Mouse (Mus musculus) midbrain, embryonic 12.5 days (tissue): ENCODE results near the gene Sphkap. TPM values are rescaled to one million over a fixed set of nuclear protein-coding genes. Genes with fewer than 3 reads are reported as not detected.

Experiments
- ATAC-seq: fragments of 200-750 bp; cut with Nextera tagmentation; 2 replicates; pipeline ENCODE4 v1.8.0; 2017; ENCODE audit warnings: low read depth, moderate TSS enrichment, moderate library complexity; ENCODE audit not compliant: low FRiP score
- H3K27ac ChIP-seq: fragments of 300-500 bp; sonication (generic); replicated peaks from 2 replicates; pipeline ENCODE4 v1.5.1; 2016; ENCODE audit warnings: mild to moderate bottlenecking
- H3K27me3 ChIP-seq: fragments of 300-500 bp; sonication (generic); 2 replicates; pipeline ENCODE4 v1.6.1; 2016; ENCODE audit warnings: mild to moderate bottlenecking
- H3K36me3 ChIP-seq: fragments of 300-500 bp; sonication (generic); 2 replicates; pipeline ENCODE4 v1.6.1; 2016
- H3K4me1 ChIP-seq: fragments of 300-500 bp; sonication (generic); 2 replicates; pipeline ENCODE4 v1.6.1; 2016
- H3K4me2 ChIP-seq: fragments of 300-500 bp; sonication (generic); replicated peaks from 2 replicates; pipeline ENCODE4 v1.6.1; 2016; ENCODE audit warnings: mild to moderate bottlenecking, moderate library complexity
- H3K4me3 ChIP-seq: fragments of 300-500 bp; sonication (generic); 2 replicates; pipeline ENCODE4 v1.5.1; 2016; ENCODE audit warnings: mild to moderate bottlenecking
- H3K9ac ChIP-seq: fragments of 300-500 bp; sonication (generic); replicated peaks from 2 replicates; pipeline ENCODE4 v1.6.1; 2016; ENCODE audit warnings: mild to moderate bottlenecking, moderate library complexity
- H3K9me3 ChIP-seq: fragments of 300-500 bp; sonication (generic); 2 replicates; pipeline ENCODE4 v1.6.1; 2016; ENCODE audit warnings: mild to moderate bottlenecking
- WGBS: fragments of 180-500 bp; shearing (Covaris S2); methylation state at CpG from one replicate; pipeline ENCODE4 v1.1.7; 2016; 5-methylcytosine and 5-hydroxymethylcytosine counted together
- polyA plus RNA-seq: library from polyadenylated mRNA; unstranded; fragments of >200 nt; fragmentation: Nextera tagmentation; extraction: Ambion mirVana; gene quantifications from 2 replicates; pipeline ENCODE4 v1.2.1, GENCODE M21; 2016

Gene Sphkap
- polyA plus RNA-seq, 1 experiment from 2014 or later, result 1.7 TPM

DNA sequence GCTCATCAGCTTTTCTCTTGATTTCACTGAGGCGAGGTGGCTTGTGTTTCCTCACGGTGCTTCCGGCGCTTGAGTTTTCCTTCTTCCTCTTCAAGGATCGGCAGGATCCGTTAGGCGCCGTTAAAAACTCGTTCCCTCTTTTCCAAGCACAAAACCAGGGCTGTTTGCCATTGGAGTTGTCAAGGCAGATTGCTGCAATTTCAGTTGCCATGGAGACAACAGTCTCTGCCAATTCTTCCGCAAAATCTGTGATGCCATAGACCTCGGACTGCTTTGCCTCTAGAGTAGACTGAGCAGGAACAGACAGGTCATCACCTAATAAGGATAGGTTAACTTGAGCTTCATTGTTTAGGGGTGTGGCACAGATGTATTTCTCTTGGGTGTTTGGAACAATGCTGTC, 131.0 kb downstream of the Sphkap start:
- no peaks in the 10 kb centered on the region for H3K9me3 ChIP-seq
- no peak overlapping the region for H3K9ac ChIP-seq
- no peaks in the 10 kb centered on the region for H3K36me3 ChIP-seq
- ATAC-seq, result no peak
- no peak overlapping the region for H3K4me2 ChIP-seq
- H3K4me1 ChIP-seq, result no peaks in the 10 kb centered on the region
- no peak overlapping the region for H3K27ac ChIP-seq
- no peak overlapping the region for H3K4me3 ChIP-seq
- H3K27me3 ChIP-seq, result no peaks in the 10 kb centered on the region
- 78% methylated on average over 11 of the region's 11 CpGs for WGBS

DNA sequence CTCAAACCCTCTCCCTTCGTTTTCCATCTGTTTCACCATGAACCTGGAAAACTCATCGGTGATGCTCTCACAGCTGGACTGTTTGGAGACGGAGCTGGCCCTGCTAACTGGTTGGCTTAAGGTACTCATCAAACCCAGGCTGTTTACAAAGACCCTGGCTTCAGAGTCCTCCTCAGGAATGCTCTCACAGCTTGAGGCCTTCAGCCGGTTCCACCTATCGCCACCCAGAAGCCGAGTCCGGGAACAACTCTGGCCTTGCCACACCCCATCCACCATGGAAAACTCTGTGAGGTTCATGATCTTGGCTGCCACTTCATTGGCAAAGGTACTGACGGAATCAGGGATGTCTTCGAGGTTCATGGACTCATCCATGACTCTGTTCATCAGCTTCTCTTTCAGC, 131.4 kb downstream of the Sphkap start:
- H3K4me3 ChIP-seq, result no peak overlapping the region
- no peaks in the 10 kb centered on the region for H3K4me1 ChIP-seq
- no peak overlapping the region for H3K4me2 ChIP-seq
- H3K9me3 ChIP-seq, result no peaks in the 10 kb centered on the region
- no peak overlapping the region for H3K9ac ChIP-seq
- no peak for ATAC-seq
- 94% methylated on average over 9 of the region's 9 CpGs for WGBS
- no peak overlapping the region for H3K27ac ChIP-seq
- H3K27me3 ChIP-seq, result no peaks in the 10 kb centered on the region
- H3K36me3 ChIP-seq, result no peaks in the 10 kb centered on the region

DNA sequence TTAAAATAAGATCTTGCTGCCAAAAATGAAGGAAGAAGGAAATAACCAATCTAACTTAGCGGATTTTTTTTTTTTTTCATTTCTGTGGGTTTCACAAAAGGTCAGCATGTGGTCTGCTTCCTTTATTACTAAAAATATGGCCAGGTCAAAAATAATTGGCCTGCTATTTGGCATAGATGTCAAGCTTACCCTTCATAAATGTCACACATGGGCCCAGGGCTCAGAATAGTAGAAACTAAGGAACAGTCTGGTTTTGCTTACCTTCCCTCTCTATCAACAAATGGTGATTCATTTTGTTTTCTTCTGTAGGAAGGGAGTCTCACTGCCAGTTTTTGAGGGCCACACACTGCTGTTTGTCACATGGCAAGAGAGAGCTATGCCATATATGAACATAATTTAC, 156.3 kb downstream of the Sphkap start:
- Histone ChIP-seq H3K9me3 (no peaks in the 10 kb centered on the region), H3K4me1 (no peaks in the 10 kb centered on the region), H3K27me3 (no peaks in the 10 kb centered on the region), H3K36me3 (no peaks in the 10 kb centered on the region), H3K4me2 (no peak overlapping the region), H3K4me3 (no peak overlapping the region), H3K9ac (no peak overlapping the region), H3K27ac (no peak overlapping the region)
- 84% methylated on average over 1 of the region's 1 CpGs for WGBS
- no peak for ATAC-seq

DNA sequence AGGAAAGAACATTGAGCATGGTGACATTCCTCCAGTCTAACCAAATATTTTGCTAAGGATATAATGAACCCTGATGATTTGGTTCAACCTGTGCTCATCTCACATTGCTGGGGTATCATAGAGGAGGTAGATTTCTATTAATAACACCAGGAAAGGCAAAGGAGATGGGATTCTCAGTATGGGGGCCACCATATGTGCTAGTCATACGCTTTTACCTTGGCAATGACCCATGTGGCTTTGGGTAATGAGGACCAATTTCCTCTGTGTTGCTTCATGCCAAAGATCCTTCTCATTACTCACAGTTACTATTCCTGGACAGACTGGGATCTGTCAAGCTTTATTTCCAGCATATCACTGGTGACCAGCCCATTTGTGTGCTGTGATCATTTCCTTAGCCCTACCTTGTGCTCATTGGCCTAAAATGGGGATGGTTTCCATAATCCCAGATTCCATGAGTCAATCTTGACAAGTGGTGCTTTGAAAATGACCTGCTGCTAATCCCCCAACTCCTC, 159.7 kb downstream of the Sphkap start:
- no peak for ATAC-seq
- Histone ChIP-seq H3K4me3 (no peak overlapping the region), H3K27me3 (no peaks in the 10 kb centered on the region), H3K4me2 (no peak overlapping the region), H3K4me1 (no peaks in the 10 kb centered on the region), H3K9ac (no peak overlapping the region), H3K9me3 (no peaks in the 10 kb centered on the region), H3K36me3 (no peaks in the 10 kb centered on the region), H3K27ac (no peak overlapping the region)
- WGBS, result 91% methylated on average over 1 of the region's 1 CpGs

DNA sequence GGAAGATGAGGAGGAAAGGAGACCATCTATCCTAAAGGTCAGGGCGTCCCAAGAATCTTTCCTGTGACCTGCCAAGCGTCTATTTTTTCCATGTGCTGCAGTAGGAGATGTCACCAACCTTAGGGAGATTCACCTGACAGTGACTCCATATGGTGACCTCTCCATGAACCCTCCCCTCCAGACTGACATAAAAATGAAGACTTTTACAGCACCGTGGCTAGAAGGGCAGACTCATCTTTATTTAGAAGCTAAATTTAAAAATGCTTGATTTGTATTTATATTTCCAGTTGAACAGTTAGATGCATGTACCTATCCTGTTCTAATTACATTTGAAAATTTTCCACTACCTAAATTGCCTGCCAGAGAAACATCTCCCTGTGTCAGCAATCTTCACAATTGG, 180.1 kb downstream of the Sphkap start:
- 86% methylated on average over 3 of the region's 3 CpGs for whole genome bisulfite sequencing
- H3K4me1 ChIP-seq, result no peaks in the 10 kb centered on the region
- no peak overlapping the region for H3K4me2 ChIP-seq
- H3K27ac ChIP-seq, result no peak overlapping the region
- no peaks in the 10 kb centered on the region for H3K9me3 ChIP-seq
- no peak overlapping the region for H3K4me3 ChIP-seq
- no peaks in the 10 kb centered on the region for H3K27me3 ChIP-seq
- no peak overlapping the region for H3K9ac ChIP-seq
- no peak for ATAC-seq
- no peaks in the 10 kb centered on the region for H3K36me3 ChIP-seq

DNA sequence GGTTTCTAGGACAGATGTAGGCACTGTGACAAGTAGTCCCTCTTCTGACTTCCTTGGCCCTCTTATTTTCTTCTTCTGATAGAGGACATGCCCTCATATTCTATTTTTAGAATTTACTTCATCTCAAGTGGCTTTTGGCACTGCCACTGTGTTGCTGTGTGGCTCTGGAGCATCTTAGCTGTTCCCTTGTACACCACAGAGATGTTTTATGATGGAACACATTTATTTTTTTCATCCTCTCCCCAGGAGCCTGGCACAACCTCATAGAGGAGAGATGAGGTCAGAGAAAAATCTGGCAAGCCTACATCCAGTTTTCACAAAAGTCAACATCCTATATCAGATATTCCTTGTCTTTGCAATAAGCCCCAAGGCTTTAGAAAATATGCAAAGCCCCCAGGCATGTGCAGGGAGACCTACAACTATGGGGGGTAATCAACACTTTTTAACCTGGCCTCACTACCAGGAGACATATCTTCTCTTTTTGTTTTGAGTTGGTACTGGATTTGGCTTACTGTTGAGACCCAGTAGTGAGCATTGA, 183.5 kb downstream of the Sphkap start:
- no peak for ATAC-seq

DNA sequence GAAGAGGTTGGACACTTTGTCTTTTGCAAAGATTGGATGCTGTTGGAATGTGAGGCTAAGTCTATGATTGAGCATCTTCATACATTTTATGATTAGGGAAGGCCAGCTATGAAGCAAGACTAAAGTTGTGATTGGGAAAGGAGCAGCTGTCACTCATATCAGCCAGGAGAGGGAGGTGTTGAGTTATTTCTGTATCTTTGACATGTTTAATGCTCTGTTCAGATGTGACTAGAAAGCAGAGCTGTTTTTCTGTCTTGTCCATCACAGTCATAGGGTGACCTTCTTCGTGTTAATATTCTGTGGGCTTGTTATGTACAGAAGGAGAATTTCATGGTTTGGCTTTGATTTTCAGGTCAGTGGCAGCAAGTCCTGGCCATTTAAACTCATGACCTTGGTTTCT, 184.9 kb downstream of the Sphkap start:
- no peaks in the 10 kb centered on the region for H3K36me3 ChIP-seq
- ATAC-seq, result no peak
- H3K27me3 ChIP-seq, result no peaks in the 10 kb centered on the region
- no peak overlapping the region for H3K4me3 ChIP-seq
- H3K27ac ChIP-seq, result no peak overlapping the region
- H3K9me3 ChIP-seq, result no peaks in the 10 kb centered on the region
- H3K9ac ChIP-seq, result no peak overlapping the region
- no peaks in the 10 kb centered on the region for H3K4me1 ChIP-seq
- H3K4me2 ChIP-seq, result no peak overlapping the region
- 66% methylated on average over 1 of the region's 1 CpGs for WGBS

More for the DNA sequence above, 183.5 kb downstream of the Sphkap start:
- H3K27ac ChIP-seq, result no peak overlapping the region
- no peaks in the 10 kb centered on the region for H3K36me3 ChIP-seq
- H3K9ac ChIP-seq, result no peak overlapping the region
- no peaks in the 10 kb centered on the region for H3K27me3 ChIP-seq
- no peak overlapping the region for H3K4me2 ChIP-seq
- H3K9me3 ChIP-seq, result no peaks in the 10 kb centered on the region
- no peak overlapping the region for H3K4me3 ChIP-seq
- no peaks in the 10 kb centered on the region for H3K4me1 ChIP-seq

DNA sequence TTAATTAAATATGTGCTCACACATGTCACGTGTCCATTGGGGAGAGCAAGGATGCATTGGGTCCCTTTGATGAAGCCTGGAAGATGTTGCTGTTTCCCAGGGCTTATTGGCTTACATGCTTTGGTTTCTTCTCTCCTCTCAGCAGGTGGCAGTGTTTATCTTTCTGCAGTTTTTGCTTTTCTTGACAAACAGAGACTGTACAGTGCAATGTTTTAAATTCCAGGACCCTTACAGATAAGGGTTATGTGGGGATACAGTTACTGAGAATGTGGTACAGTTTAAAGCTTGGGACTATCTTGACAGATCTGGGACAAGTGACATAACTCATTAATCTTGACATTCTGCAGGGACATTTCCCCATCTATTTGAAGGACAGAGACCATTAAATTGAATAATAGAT, 189.7 kb downstream of the Sphkap start:
- no peaks in the 10 kb centered on the region for H3K4me1 ChIP-seq
- no peak overlapping the region for H3K4me3 ChIP-seq
- ATAC-seq, result no peak
- H3K27me3 ChIP-seq, result no peaks in the 10 kb centered on the region
- no peak overlapping the region for H3K27ac ChIP-seq
- H3K9me3 ChIP-seq, result no peaks in the 10 kb centered on the region
- 42% methylated on average over 1 of the region's 1 CpGs for WGBS
- H3K9ac ChIP-seq, result no peak overlapping the region
- no peaks in the 10 kb centered on the region for H3K36me3 ChIP-seq
- no peak overlapping the region for H3K4me2 ChIP-seq

DNA sequence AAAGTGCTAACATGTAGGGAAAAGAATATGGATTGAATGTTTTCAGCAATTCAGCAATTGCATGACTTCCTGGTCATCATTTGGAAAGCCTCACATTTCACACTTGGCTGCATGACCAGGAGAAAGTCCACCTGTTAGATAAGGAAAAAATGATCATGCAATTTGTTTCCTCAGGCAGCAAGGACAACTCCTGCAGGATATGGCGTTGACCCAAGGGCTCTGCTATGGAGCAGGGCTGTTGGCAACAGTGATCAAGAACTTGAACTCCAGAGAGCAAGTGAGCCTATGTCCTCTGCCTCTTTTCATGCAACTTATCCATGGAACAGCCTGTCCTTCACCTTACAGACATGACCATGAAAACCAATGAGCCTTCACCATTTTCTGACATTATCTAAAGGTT, 198.0 kb downstream of the Sphkap start:
- ATAC-seq, result no peak
- H3K9me3 ChIP-seq, result no peaks in the 10 kb centered on the region
- H3K27ac ChIP-seq, result no peak overlapping the region
- no peak overlapping the region for H3K4me3 ChIP-seq
- no peaks in the 10 kb centered on the region for H3K36me3 ChIP-seq
- no peaks in the 10 kb centered on the region for H3K4me1 ChIP-seq
- H3K4me2 ChIP-seq, result no peak overlapping the region
- no peaks in the 10 kb centered on the region for H3K27me3 ChIP-seq
- H3K9ac ChIP-seq, result no peak overlapping the region
- WGBS, result 84% methylated on average over 1 of the region's 1 CpGs

Other genes starting within 250 kb of the Sphkap start
- gene Daw1, start 248.4 kb downstream of the Sphkap start, polyA plus RNA-seq, result 0.63 TPM in 1 of 2 replicates, not detected in the other